Mouse (Mus musculus): ENCODE measurements around the gene Atp5d.

DNA sequence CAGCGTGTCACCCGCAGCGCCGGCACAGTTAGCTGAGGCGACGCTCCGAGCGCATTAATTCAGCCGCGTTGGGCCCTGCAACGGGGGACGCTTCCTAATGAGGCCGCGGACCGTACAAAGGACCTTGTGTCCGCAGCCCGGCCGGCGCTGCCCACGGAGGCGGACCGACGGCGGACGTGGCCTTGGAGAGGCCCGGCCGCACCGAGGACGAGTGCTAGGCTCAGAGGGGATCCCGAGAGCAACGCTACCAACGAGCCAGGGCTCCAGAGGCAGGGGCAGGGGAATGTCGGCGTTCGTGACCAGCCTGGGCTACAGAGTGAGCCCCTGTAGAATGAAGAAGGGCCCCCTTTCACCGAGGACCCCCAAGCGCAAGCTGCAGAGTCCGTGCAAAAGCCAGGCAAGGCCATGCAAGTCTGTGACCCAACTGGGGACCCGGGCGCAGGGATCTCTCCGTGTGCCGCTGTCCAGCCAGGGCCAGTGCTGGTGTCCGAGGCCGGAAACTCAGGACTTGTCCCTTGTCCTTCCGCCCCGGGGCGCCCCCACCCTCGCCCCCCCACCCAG is 52.1 kb downstream of the Atp5d start:
- TF ChIP-seq CTCF (IDR thresholded peaks at IDR 0.05; ENCODE audit: borderline replicate concordance, insufficient read depth, low read depth, low read length) (no peak), POLR2A (IDR thresholded peaks at IDR 0.05; ENCODE audit: borderline replicate concordance, insufficient read depth, low read length) (no peak; the same call in 1 of the 2 replicates)

All from cerebellum, adult 2 months (tissue).